Mouse (Mus musculus) gastrocnemius, adult 2 months (tissue): ENCODE results near the gene Slc27a5. TPM values are rescaled to one million over a fixed set of nuclear protein-coding genes. Genes with fewer than 3 reads are reported as not detected.

Experiments
- DNase-seq: peaks from one replicate; pipeline ENCODE4 v3.0.0; 2022
- H3K27ac ChIP-seq: fragments of 200-600 bp; 2 replicates; pipeline ENCODE4 v1.8.1; 2022; ENCODE audit warnings: mild to moderate bottlenecking
- H3K4me3 ChIP-seq: fragments of 200-600 bp; 2 replicates; pipeline ENCODE4 v1.8.1; 2022; ENCODE audit warnings: mild to moderate bottlenecking, moderate library complexity
- CTCF ChIP-seq: fragments of 200-600 bp; IDR thresholded peaks from 2 replicates; pipeline ENCODE4 v1.8.1; 2022; ENCODE audit warnings: antibody characterized with exemption, mild to moderate bottlenecking, moderate library complexity
- intact Hi-C: fragments of 180-260 bp; cut with DNase I; formaldehyde crosslinking; loops from one replicate; pipeline ENCODE4 v1.15.1; 2025
- long read RNA-seq, 2 experiments: library from polyadenylated mRNA; stranded (forward); transcript quantifications; one replicate each; pipeline ENCODE4 v2.0.0; 2021
- total RNA-seq, 2 experiments: library from RNA; stranded (reverse); gene quantifications; 2 replicates each; pipeline ENCODE4 v1.2.3; 2021

Slc27a5 gene
- total RNA-seq: under 1 TPM in 1 of 2 experiments, not detected in 1; 0.42 TPM
- long read RNA-seq, experiment 1: 0 reads
- long read RNA-seq, experiment 2: 0 reads

GRCm38 (mm10) chr7:12998053-12998452 lies at the start of gene Slc27a5:
TSS of gene Slc27a5 (minus strand) at chr7:12998192.
- intact Hi-C loops: no loop called here
- H3K27ac ChIP-seq: no peak within 1 kb of the TSS
- no peak for DNase-seq
- TF ChIP-seq CTCF: no peak
- H3K4me3 ChIP-seq: no peak within 1 kb of the TSS

GRCm38 (mm10) chr7:13046084-13046483 lies 48.1 kb upstream of the Slc27a5 start:
- TF ChIP-seq CTCF: peak; percentile 85
- H3K27ac ChIP-seq: no peak overlapping the region
- intact Hi-C loops: loop anchor here (1.0 to 5.0 kb wide), 2 partner anchors 37 to 134 kb away; no protein-coding TSS in a partner anchor
- no peak overlapping the region for H3K4me3 ChIP-seq
- peak; percentile 49 for DNase-seq

DNA sequence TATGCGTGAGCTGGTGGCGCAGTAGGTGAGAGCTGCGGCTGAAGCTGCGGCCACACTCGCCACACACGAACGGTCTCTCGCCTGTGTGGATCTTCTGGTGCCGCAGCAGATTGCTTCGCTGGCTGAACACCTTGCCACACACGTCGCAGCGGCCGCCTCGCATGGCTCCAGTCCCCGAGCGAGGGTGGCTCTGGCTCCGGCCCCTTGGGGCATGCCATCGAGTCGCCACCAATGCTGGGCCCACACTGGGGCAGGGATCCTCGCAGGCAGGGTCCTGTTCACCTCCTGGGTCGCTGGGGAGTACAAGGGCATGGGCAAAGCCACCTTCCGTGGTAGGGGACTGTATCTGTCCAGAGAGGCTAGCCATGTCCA lies 46.2 kb upstream of the Slc27a5 start:
- DNase-seq: no peak
- TF ChIP-seq CTCF: no peak
- intact Hi-C loops: no loop called here
- Histone ChIP-seq H3K4me3 (peak overlapping the region; percentile 59), H3K27ac (no peak overlapping the region)

DNA sequence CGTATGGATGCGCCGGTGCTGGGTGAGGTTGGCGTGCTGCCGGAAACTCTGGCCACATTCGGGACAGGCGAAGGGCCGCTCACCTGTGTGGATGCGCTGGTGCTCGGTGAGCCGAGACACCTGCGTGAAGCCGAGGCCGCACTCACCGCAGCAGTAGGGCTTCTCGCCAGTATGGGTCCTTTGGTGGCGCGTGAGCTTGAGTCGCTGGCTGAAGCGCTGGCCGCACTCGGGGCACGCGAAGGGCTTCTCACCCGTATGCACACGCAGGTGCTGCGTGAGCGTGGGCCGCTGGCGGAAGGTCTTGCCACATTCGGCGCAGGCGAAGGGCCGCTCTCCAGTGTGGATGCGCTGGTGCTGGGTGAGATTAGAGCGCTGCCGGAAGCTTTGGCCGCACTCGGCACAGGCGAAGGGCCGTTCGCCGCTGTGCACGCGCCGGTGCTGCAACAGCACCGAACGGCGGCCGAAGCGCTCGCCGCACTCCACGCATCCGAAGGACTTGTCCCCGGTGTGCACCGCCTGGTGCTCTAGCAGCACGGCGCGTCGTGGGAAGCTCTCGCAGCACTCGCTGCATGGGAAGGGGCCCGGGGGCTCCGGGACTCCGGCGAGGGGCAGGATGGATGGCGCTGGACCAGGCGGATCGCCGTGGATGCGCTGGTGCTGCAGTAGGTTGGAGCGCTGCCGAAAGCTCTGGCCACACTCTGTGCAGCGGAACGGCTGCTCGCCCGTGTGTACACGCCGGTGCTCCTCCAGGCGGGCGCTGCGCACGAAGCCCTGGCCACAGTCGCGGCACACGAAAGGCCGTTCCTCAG lies 45.7 kb upstream of the Slc27a5 start:
- peak; percentile 58 for DNase-seq
- TF ChIP-seq CTCF: no peak
- H3K4me3 ChIP-seq: peak overlapping the region; percentile 59
- intact Hi-C loops: no loop called here
- no peak overlapping the region for H3K27ac ChIP-seq

DNA sequence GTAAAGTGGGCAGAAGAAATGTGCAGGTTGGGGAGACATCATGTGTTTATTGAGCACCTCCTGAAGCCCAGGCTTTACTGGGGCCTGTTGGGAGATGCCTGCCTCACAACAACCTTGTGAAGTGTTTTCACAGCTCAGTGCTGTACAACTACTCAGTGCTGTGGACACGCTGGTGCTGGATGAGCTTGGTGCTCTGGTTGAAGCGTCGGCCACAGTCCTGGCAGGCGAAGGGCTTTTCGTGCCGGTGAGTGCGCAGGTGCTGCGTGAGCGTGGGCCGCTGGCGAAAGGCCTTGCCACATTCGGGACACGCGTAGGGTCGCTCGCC lies 45.1 kb upstream of the Slc27a5 start:
- H3K27ac ChIP-seq: no peak overlapping the region
- no peak for DNase-seq
- H3K4me3 ChIP-seq: no peak overlapping the region
- no peak for TF ChIP-seq CTCF
- intact Hi-C loops: no loop called here

- Histone ChIP-seq H3K27ac (no peak overlapping the region), H3K4me3 (no peak overlapping the region)
- intact Hi-C loops: no loop called here
- DNase-seq: no peak
- TF ChIP-seq CTCF: no peak
These were observed 44.5 kb upstream of the Slc27a5 start for GRCm38 (mm10) chr7:13042511-13042910.

DNA sequence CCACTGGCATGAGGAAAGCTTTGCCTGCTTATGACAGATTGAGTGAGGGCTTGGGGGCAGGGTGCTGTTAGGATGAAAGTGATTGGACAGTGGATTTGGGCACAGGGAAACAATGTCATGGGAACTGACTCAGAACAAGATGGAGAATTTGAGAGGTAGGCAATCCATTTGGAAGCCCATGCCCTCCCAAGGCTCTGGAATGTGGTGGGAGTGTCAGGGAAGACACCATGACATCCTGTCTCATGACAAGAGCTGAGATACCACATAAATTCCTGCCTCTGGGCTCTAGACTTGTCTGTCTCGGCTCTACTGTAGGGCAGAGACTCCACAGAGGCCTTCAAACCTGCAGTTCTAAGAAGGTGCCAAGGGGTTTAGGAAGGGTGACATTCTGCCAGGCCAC lies 43.3 kb upstream of the Slc27a5 start:
- intact Hi-C loops: no loop called here
- no peak overlapping the region for H3K27ac ChIP-seq
- no peak for DNase-seq
- H3K4me3 ChIP-seq: no peak overlapping the region
- no peak for TF ChIP-seq CTCF

- intact Hi-C loops: loop anchor here (5.0 kb wide), 1 partner anchor 117 kb away; the partner anchor contains the start of gene Rps5
- TF ChIP-seq CTCF: no peak
- H3K27ac ChIP-seq: peak overlapping the region; percentile 100
- peak overlapping the region; percentile 85 for H3K4me3 ChIP-seq
- no peak for DNase-seq
These were observed 41.2 kb upstream of the Slc27a5 start for GRCm38 (mm10) chr7:13039181-13039580.

GRCm38 (mm10) chr7:13038621-13039169 lies 40.7 kb upstream of the Slc27a5 start:
- no peak for TF ChIP-seq CTCF
- Histone ChIP-seq H3K27ac (peak overlapping the region; percentile 100), H3K4me3 (peak overlapping the region; percentile 85)
- DNase-seq: peak; percentile 55
- intact Hi-C loops: loop anchor here (5.0 kb wide), 1 partner anchor 116 kb away; the partner anchor contains the start of gene Rps5

GRCm38 (mm10) chr7:13037901-13038555 lies 40.0 kb upstream of the Slc27a5 start, which contains the start of gene Ube2m:
TSS of gene Ube2m (minus strand) at chr7:13038275.
- Histone ChIP-seq H3K4me3 (peak within 1 kb of the TSS; percentile 85), H3K27ac (peak within 1 kb of the TSS; percentile 100)
- DNase-seq: peak; percentile 99
- intact Hi-C loops: loop anchor here (5.0 kb wide), 1 partner anchor 116 kb away; the partner anchor contains the start of gene Rps5
- no peak for TF ChIP-seq CTCF

DNA sequence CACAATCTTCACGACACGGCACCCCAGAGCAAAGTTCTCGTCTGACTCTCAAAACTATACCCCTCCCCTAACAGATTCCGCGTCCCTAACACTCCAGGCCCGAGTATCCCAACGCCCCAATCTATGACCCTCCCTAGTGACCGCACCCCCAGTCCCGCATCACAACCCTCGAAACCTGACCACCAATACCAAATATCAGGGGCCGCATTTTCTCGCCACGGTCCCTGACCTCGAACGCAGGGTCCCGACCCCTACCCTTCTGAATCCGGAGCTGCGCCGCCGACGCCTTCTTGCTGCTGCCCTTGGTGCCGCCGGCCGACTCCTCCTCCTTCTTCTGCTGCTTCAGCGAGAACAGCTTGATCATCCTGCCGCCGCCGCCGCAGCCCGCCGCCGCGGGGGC lies 39.4 kb upstream of the Slc27a5 start:
- Histone ChIP-seq H3K4me3 (peak overlapping the region; percentile 85), H3K27ac (peak overlapping the region; percentile 100)
- no peak for TF ChIP-seq CTCF
- intact Hi-C loops: loop anchor here (5.0 kb wide), 1 partner anchor 115 kb away; the partner anchor contains the start of gene Rps5
- no peak for DNase-seq

DNA sequence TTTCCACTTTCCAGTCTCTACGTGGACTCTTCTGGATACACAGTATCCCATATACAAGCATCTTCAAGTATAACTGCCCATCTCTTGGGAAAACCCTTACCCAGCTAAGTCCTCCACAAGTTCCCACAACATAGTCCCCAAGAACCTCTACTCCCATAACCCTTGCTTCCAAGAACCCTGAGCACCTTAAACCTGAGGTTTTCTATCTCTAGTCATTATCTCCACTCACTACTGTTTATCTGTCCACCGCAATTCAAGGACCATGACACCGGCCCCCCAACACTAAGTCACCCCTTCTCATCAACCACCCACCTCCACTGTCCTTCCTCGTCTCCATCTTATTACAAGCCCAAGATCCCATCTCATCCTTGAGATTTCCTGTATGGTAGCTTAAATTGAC lies 38.8 kb upstream of the Slc27a5 start:
- peak overlapping the region; percentile 85 for H3K4me3 ChIP-seq

More for the DNA sequence above, 38.8 kb upstream of the Slc27a5 start:
- peak overlapping the region; percentile 100 for H3K27ac ChIP-seq
- no peak for DNase-seq
- TF ChIP-seq CTCF: no peak
- intact Hi-C loops: loop anchor here (5.0 kb wide), 1 partner anchor 115 kb away; the partner anchor contains the start of gene Rps5
